In genomic region chr7:25076663-25077413, GRCm38 (mm10) we compare ENCODE assay signal across 8 mouse cellular contexts. TPM values are rescaled to one million over a fixed set of nuclear protein-coding genes. Genes with fewer than 3 reads are reported as not detected.
A peak's percentile ranks its signal among the peaks of the same experiment; 100 is the strongest.
DNase-seq lines count a peak whose midpoint lies in the region; ATAC-seq and TF ChIP-seq lines count a peak whose summit lies in the region.

No protein-coding gene starts in this region.

- peak; percentile 97 for ATAC-seq in embryonic facial prominence, embryonic 13.5 days (ENCODE audit: insufficient number of reproducible peaks, insufficient read depth, low FRiP score, low TSS enrichment, low read depth)
- peak; percentile 98 for ATAC-seq in limb, embryonic 12.5 days (ENCODE audit: insufficient number of reproducible peaks, insufficient read depth, low FRiP score, low TSS enrichment, low read depth)
- peak; percentile 95 for ATAC-seq in midbrain, embryonic 15.5 days (replicated peaks)

- H3K4me2 ChIP-seq in embryonic facial prominence, embryonic 13.5 days, result peak overlapping the region; percentile 82
- peak overlapping the region; percentile 80 for H3K4me2 ChIP-seq in limb, embryonic 12.5 days
- peak overlapping the region; percentile 70 for H3K4me2 ChIP-seq in midbrain, embryonic 15.5 days

- no peaks in the 10 kb centered on the region for H3K27me3 ChIP-seq in embryonic facial prominence, embryonic 13.5 days
- H3K27me3 ChIP-seq in kidney, adult 2 months (replicated peaks; ENCODE audit: control insufficient read depth, insufficient read depth, low read length), result no peaks in the 10 kb centered on the region
- no peaks in the 10 kb centered on the region for H3K27me3 ChIP-seq in limb, embryonic 12.5 days
- no peaks in the 10 kb centered on the region for H3K27me3 ChIP-seq in midbrain, embryonic 15.5 days (replicated peaks)
- H3K27me3 ChIP-seq in spleen, adult 2 months (ENCODE audit: control insufficient read depth, insufficient read depth, low read length), result peaks cover 4% of the 10 kb centered on the region; the same call in 1 of the 2 replicates

- peaks cover 27% of the 10 kb centered on the region for H3K36me3 ChIP-seq in embryonic facial prominence, embryonic 13.5 days
- peaks cover 8% of the 10 kb centered on the region for H3K36me3 ChIP-seq in kidney, adult 2 months (ENCODE audit: control insufficient read depth, insufficient read depth, low read length)
- peaks cover 31% of the 10 kb centered on the region for H3K36me3 ChIP-seq in limb, embryonic 12.5 days
- H3K36me3 ChIP-seq in midbrain, embryonic 15.5 days (replicated peaks), result peaks cover 22% of the 10 kb centered on the region
- H3K36me3 ChIP-seq in spleen, adult 2 months (ENCODE audit: control insufficient read depth, insufficient read depth, low read length), result peaks cover 21% of the 10 kb centered on the region

- no peak for TF ChIP-seq CTCF in kidney, adult 2 months (conservative IDR thresholded peaks at IDR 0.05; ENCODE audit: insufficient read depth, insufficient read length, low read depth, low read length)
- no peak for TF ChIP-seq CTCF in spleen, adult 2 months (IDR thresholded peaks at IDR 0.05; ENCODE audit: extremely low read depth, insufficient read depth, insufficient read length, insufficient replicate concordance)

- peak overlapping the region; percentile 89 for H3K4me3 ChIP-seq in embryonic facial prominence, embryonic 13.5 days
- H3K4me3 ChIP-seq in kidney, adult 2 months (ENCODE audit: insufficient read depth, low read depth, low read length), result peak overlapping the region; percentile 76
- peak overlapping the region; percentile 90 for H3K4me3 ChIP-seq in limb, embryonic 12.5 days (replicated peaks)
- H3K4me3 ChIP-seq in midbrain, embryonic 15.5 days, result peak overlapping the region; percentile 87
- peak overlapping the region; percentile 70 for H3K4me3 ChIP-seq in spleen, adult 2 months (ENCODE audit: extremely low read depth, insufficient read depth, insufficient read length)

- peak overlapping the region; percentile 96 for H3K27ac ChIP-seq in embryonic facial prominence, embryonic 13.5 days
- H3K27ac ChIP-seq in kidney, adult 2 months (ENCODE audit: insufficient read depth, low read depth, low read length), result peak overlapping the region; percentile 94
- peak overlapping the region; percentile 97 for H3K27ac ChIP-seq in limb, embryonic 12.5 days
- peak overlapping the region; percentile 95 for H3K27ac ChIP-seq in midbrain, embryonic 15.5 days
- H3K27ac ChIP-seq in spleen, adult 2 months (ENCODE audit: insufficient read depth, low read length), result peak overlapping the region; percentile 88

- peak; percentile 96 for DNase-seq in 3134 (ENCODE audit: extremely low read depth, insufficient read length, low spot score)
- DNase-seq in adrenal gland, postnatal 36 days, result peak; percentile 97
- peak; percentile 96 to 99 for DNase-seq in heart, adult 18-20 months
- peak; percentile 99 for DNase-seq in kidney, adult 2 months
- peak; percentile 95 to 98 for DNase-seq in spleen, adult 2 months (ENCODE audit: low read depth in 1 of 2, low spot score in 2 of 2)

- peak overlapping the region; percentile 94 for H3K9ac ChIP-seq in embryonic facial prominence, embryonic 13.5 days
- peak overlapping the region; percentile 92 for H3K9ac ChIP-seq in limb, embryonic 12.5 days (replicated peaks)
- peak overlapping the region; percentile 89 for H3K9ac ChIP-seq in midbrain, embryonic 15.5 days

- WGBS in embryonic facial prominence, embryonic 13.5 days, result under 1% methylated on average over 55 of the region's 56 CpGs
- WGBS in kidney, adult 2 months, result under 1% methylated on average over 56 of the region's 56 CpGs
- WGBS in limb, embryonic 12.5 days, result under 1% methylated on average over 55 of the region's 56 CpGs
- WGBS in midbrain, embryonic 15.5 days, result under 1% methylated on average over 56 of the region's 56 CpGs
- under 1% methylated on average over 56 of the region's 56 CpGs for WGBS in spleen, adult 2 months

- TF ChIP-seq POLR2A in kidney, adult 2 months (IDR thresholded peaks at IDR 0.05; ENCODE audit: low read depth, low read length), result peak; percentile 86
- peak; percentile 85 for TF ChIP-seq POLR2A in spleen, adult 2 months (IDR thresholded peaks at IDR 0.05; ENCODE audit: low read depth, low read length)

- peaks cover 36% of the 10 kb centered on the region for H3K4me1 ChIP-seq in embryonic facial prominence, embryonic 13.5 days
- peaks cover 15% of the 10 kb centered on the region; the same call in 1 of the 2 replicates for H3K4me1 ChIP-seq in kidney, adult 2 months (ENCODE audit: control insufficient read depth, insufficient read depth, low read length)
- peaks cover 32% of the 10 kb centered on the region for H3K4me1 ChIP-seq in limb, embryonic 12.5 days (replicated peaks)
- peaks cover 41% of the 10 kb centered on the region for H3K4me1 ChIP-seq in midbrain, embryonic 15.5 days
- peaks cover 7% of the 10 kb centered on the region; the same call in 1 of the 2 replicates for H3K4me1 ChIP-seq in spleen, adult 2 months (ENCODE audit: control insufficient read depth, insufficient read depth, insufficient read length)

- no peaks in the 10 kb centered on the region for H3K9me3 ChIP-seq in embryonic facial prominence, embryonic 13.5 days
- no peaks in the 10 kb centered on the region for H3K9me3 ChIP-seq in limb, embryonic 12.5 days
- H3K9me3 ChIP-seq in midbrain, embryonic 15.5 days, result no peaks in the 10 kb centered on the region

RNA-seq across cellular contexts. Expression of gene Zfp574, which starts 4.5 kb away (rescaled TPM):
- 10 to 100 TPM; 20.6 to 20.9 TPM for total RNA-seq in adrenal gland, postnatal 36 days (2021)
- 33.7 and 36.3 TPM in 2 replicates for polyA plus RNA-seq in embryonic facial prominence, embryonic 13.5 days (2015; fragmentation: Nextera tagmentation; extraction: Ambion mirVana)
- total RNA-seq in heart, adult 18-20 months (2021), result 1 to 10 TPM; 8.3 to 9.9 TPM
- polyA plus RNA-seq in kidney, adult 2 months (2012; rRNA removed), result 20.6 and 27.0 TPM in 2 replicates
- 39.5 and 40.9 TPM in 2 replicates for polyA plus RNA-seq in limb, embryonic 12.5 days (2016; fragmentation: Nextera tagmentation; extraction: Ambion mirVana)
- polyA plus RNA-seq in midbrain, embryonic 15.5 days (2015; fragmentation: Nextera tagmentation; extraction: Ambion mirVana), result 39.1 and 41.3 TPM in 2 replicates
- polyA plus RNA-seq in spleen, adult 2 months (2012; rRNA removed), result 23.7 and 34.7 TPM in 2 replicates

RNA-seq across cellular contexts. Expression of gene Grik5, which starts 4.7 kb away (rescaled TPM):
- total RNA-seq in adrenal gland, postnatal 36 days (2021), result 10 to 100 TPM; 13.4 to 16.9 TPM
- polyA plus RNA-seq in embryonic facial prominence, embryonic 13.5 days (2015; fragmentation: Nextera tagmentation; extraction: Ambion mirVana), result 9.8 and 11.2 TPM in 2 replicates
- 1 to 10 TPM; 3.9 to 4.4 TPM for total RNA-seq in heart, adult 18-20 months (2021)
- polyA plus RNA-seq in kidney, adult 2 months (2012; rRNA removed), result 17.1 and 24.3 TPM in 2 replicates
- polyA plus RNA-seq in limb, embryonic 12.5 days (2016; fragmentation: Nextera tagmentation; extraction: Ambion mirVana), result 12.4 and 15.0 TPM in 2 replicates
- 19.5 and 22.1 TPM in 2 replicates for polyA plus RNA-seq in midbrain, embryonic 15.5 days (2015; fragmentation: Nextera tagmentation; extraction: Ambion mirVana)
- 10.2 and 12.9 TPM in 2 replicates for polyA plus RNA-seq in spleen, adult 2 months (2012; rRNA removed)

Comparison
In these comparisons a context has a peak if more than half of its experiments do, and no peak if none do; other contexts are left out.
1. Peak in every context shown above with its lines: DNase-seq, ATAC-seq, H3K4me3 ChIP-seq and H3K27ac ChIP-seq.